Mouse (Mus musculus) layer of hippocampus, adult 6 months (tissue): Measurements from ENCODE around the gene Zfp943. TPM values are rescaled to one million over a fixed set of nuclear protein-coding genes. Genes with fewer than 3 reads are reported as not detected.

Experiments used
- long read RNA-seq, 2 experiments: library from polyadenylated mRNA; unstranded; transcript quantifications; one replicate each; pipeline ENCODE4 v2.0.0; 2019 to 2020
- polyA plus RNA-seq: library from polyadenylated mRNA; unstranded; fragments of <200 nt; fragmentation: Nextera tagmentation; gene quantifications from 2 replicates; pipeline ENCODE4 v1.2.3, GENCODE M21; 2021

Zfp943 gene
- polyA plus RNA-seq: 10.3 and 10.4 TPM in 2 replicates
- long read RNA-seq, experiment 1, transcript Zfp943-201 (4 exons, 2,741 nt): major isoform, 12 of 18 reads
- long read RNA-seq, experiment 1, partial matches to known transcripts: 3 of 18 reads
- long read RNA-seq, experiment 1, other reads (novel, unspliced or antisense): 1 of 18 reads
- long read RNA-seq, experiment 2, transcript Zfp943-202 (3 exons, 1,598 nt): minor isoform, 13 of 101 reads
- long read RNA-seq, experiment 2, transcript Zfp943-201 (4 exons, 2,741 nt): major isoform, 73 of 101 reads
- long read RNA-seq, experiment 2, partial matches to known transcripts: 1 of 101 reads
- long read RNA-seq, experiment 2, other reads (novel, unspliced or antisense): 14 of 101 reads

DNA sequence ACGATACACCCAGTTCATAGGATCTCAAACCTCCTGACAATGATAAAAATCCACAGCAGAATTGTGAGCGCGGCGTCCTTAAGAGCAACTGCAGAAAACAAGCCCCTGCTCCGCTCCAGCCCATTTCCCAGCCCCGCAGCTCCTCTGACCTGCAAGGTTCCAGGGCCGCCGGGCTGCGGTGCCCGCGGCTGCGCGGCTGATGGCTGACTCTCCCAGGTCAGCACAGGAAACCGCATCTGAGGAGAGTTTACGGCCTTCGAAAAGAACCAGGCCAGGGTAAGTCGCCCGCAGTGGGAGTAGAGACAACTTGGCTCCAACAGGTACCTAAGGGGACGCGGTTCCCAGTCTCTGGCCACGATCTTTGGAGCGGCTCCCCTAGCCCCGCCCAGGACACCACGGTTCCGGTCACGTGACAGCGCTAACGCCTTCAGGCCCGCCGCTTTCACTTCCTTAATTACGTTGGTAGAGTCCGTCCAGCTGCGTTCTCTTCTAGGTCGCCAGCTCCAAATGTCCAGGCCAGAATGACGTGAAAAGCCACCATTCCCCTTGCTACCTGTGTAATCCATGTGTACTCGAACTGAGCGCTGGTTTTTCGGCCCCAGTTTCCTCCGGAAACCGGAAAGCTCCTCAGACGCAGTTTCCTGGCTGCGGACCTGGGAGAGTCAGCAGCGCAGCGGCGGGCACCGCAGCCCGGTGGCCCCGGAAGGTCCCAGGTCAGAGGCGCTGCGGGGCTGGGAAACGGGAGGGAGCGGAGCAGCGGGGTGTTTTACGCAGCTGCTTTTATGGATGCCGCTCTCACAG is at the start of gene Zfp943, which contains the start of gene Zfp942:
Gene Zfp943, plus strand, starts transcription at position 446 of the 801 bp plus-strand sequence.
Gene Zfp942, minus strand, starts transcription at position 358 of the 801 bp plus-strand sequence.

Other genes with a start within 250 kb of the Zfp943 start
- gene Zfp229, start 231.8 kb upstream of the Zfp943 start, polyA plus RNA-seq: 0.88 and 0.90 TPM in 2 replicates
- 0.13 and 0.16 TPM in 2 replicates for gene Zfp820, start 116.8 kb upstream of the Zfp943 start, polyA plus RNA-seq
- 4.7 and 5.1 TPM in 2 replicates for gene Zfp995, start 52.6 kb upstream of the Zfp943 start, polyA plus RNA-seq
- gene Zfp942, start 88 bp upstream of the Zfp943 start, polyA plus RNA-seq: 7.6 and 8.2 TPM in 2 replicates
- 0.30 and 0.49 TPM in 2 replicates for gene Zfp947, start 203.6 kb downstream of the Zfp943 start, polyA plus RNA-seq